Mouse (Mus musculus) CH12.LX (cell line): Measurements from ENCODE around the gene Tpx2. TPM values are rescaled to one million over a fixed set of nuclear protein-coding genes. Genes with fewer than 3 reads are reported as not detected.

ENCODE experiments used
- DNase-seq: peaks from one replicate; pipeline ENCODE4 v3.0.0-alpha.2; 2013; ENCODE audit errors: extremely low read depth
- H3K27ac ChIP-seq: 2 replicates; pipeline ENCODE4 v1.5.1; 2012; ENCODE audit warnings: low read depth, mild to moderate bottlenecking, control low read depth, moderate library complexity; ENCODE audit not compliant: insufficient read depth
- H3K27me3 ChIP-seq: replicated peaks from 2 replicates; pipeline ENCODE3; 2012; ENCODE audit warnings: inconsistent platforms
- H3K36me3 ChIP-seq, 2 experiments: replicated peaks in 1 of 2; 2 replicates each; pipeline versions ENCODE3 to v1.6.1; 2012; ENCODE audit warnings: inconsistent platforms in 1 of 2, low read length in 1 of 2, mild to moderate bottlenecking in 1 of 2, mixed read lengths in 1 of 2, moderate library complexity in 1 of 2; ENCODE audit not compliant: control insufficient read depth in 1 of 2, insufficient read depth in 1 of 2
- H3K4me1 ChIP-seq, 2 experiments: 2 replicates each; pipeline ENCODE4 v1.6.1; 2012; ENCODE audit warnings: inconsistent platforms in 1 of 2, moderate library complexity in 1 of 2; ENCODE audit not compliant: insufficient read depth in 2 of 2, control insufficient read depth in 1 of 2
- H3K4me2 ChIP-seq: 2 replicates; pipeline ENCODE4 v1.6.1; 2012; ENCODE audit warnings: low read depth, mild to moderate bottlenecking, control low read depth; ENCODE audit not compliant: poor library complexity, insufficient read depth, severe bottlenecking
- H3K4me3 ChIP-seq, 3 experiments: fragments of 150-350 bp in 1 of 3; sonication (generic) in 1 of 3; replicated peaks in 1 of 3; 2 replicates each; pipeline versions ENCODE3 to v1.5.1; 2011 to 2012; ENCODE audit warnings: low read depth in 2 of 3, low read length in 2 of 3, mild to moderate bottlenecking in 2 of 3, moderate library complexity in 2 of 3, control low read depth in 1 of 3, improper control_type of control experiment in 1 of 3, inconsistent platforms in 1 of 3, mixed read lengths in 1 of 3; ENCODE audit not compliant: poor library complexity in 1 of 3
- H3K79me2 ChIP-seq: replicated peaks from 2 replicates; pipeline ENCODE4 v1.6.1; 2012; ENCODE audit warnings: mild to moderate bottlenecking, moderate library complexity; ENCODE audit not compliant: control insufficient read depth, poor library complexity, insufficient read depth, severe bottlenecking; ENCODE audit errors: extremely low read depth
- H3K9ac ChIP-seq: 2 replicates; pipeline ENCODE4 v1.6.1; 2012; ENCODE audit warnings: low read depth, mild to moderate bottlenecking, control low read depth, moderate library complexity; ENCODE audit not compliant: insufficient read depth
- H3K9me3 ChIP-seq: replicated peaks from 2 replicates; pipeline ENCODE3; 2012; ENCODE audit warnings: low read length, inconsistent platforms, mixed read lengths
- BHLHE40 ChIP-seq: IDR thresholded peaks from 2 replicates; pipeline ENCODE4 v1.6.1; 2011; ENCODE audit warnings: mild to moderate bottlenecking, low read depth, low read length, improper control_type of control experiment
- CHD1 ChIP-seq: IDR thresholded peaks from 2 replicates; pipeline ENCODE4 v1.6.1; 2012; ENCODE audit warnings: low read depth, low read length, improper control_type of control experiment, inconsistent platforms
- E2F4 ChIP-seq: IDR thresholded peaks from 2 replicates; pipeline ENCODE4 v1.6.1; 2011; ENCODE audit warnings: low read depth, low read length, improper control_type of control experiment; ENCODE audit not compliant: insufficient replicate concordance
- ELF1 ChIP-seq: IDR thresholded peaks from 2 replicates; pipeline ENCODE4 v1.6.1; 2014; ENCODE audit warnings: low read depth, mild to moderate bottlenecking, inconsistent platforms, low read length, improper control_type of control experiment
- GABPA ChIP-seq: IDR thresholded peaks from 2 replicates; pipeline ENCODE4 v1.6.1; 2012; ENCODE audit warnings: low read depth, low read length, improper control_type of control experiment, inconsistent platforms; ENCODE audit not compliant: insufficient replicate concordance
- HCFC1 ChIP-seq: IDR thresholded peaks from 2 replicates; pipeline ENCODE4 v1.6.1; 2012; ENCODE audit warnings: low read depth, mild to moderate bottlenecking, inconsistent platforms, low read length, improper control_type of control experiment
- IRF4 ChIP-seq: IDR thresholded peaks from 2 replicates; pipeline ENCODE4 v1.6.1; 2014; ENCODE audit warnings: low read depth, mild to moderate bottlenecking, inconsistent platforms, low read length, improper control_type of control experiment
- JUND ChIP-seq: conservative IDR thresholded peaks from 2 replicates; pipeline ENCODE4 v1.6.1; 2011; ENCODE audit warnings: low read depth, low read length, improper control_type of control experiment
- MAX ChIP-seq: IDR thresholded peaks from 2 replicates; pipeline ENCODE4 v1.6.1; 2011; ENCODE audit warnings: low read length, improper control_type of control experiment
- MAZ ChIP-seq: IDR thresholded peaks from 2 replicates; pipeline ENCODE4 v1.6.1; 2012; ENCODE audit warnings: low read depth, mild to moderate bottlenecking, inconsistent platforms, low read length, improper control_type of control experiment, moderate library complexity
- MYC ChIP-seq: IDR thresholded peaks from 2 replicates; pipeline ENCODE4 v1.6.1; 2011; ENCODE audit warnings: low read depth, mild to moderate bottlenecking, improper control_type of control experiment, low read length
- NELFE ChIP-seq: IDR thresholded peaks from 2 replicates; pipeline ENCODE4 v1.6.1; 2011; ENCODE audit warnings: low read depth, low read length, improper control_type of control experiment
- RCOR1 ChIP-seq: conservative IDR thresholded peaks from 2 replicates; pipeline ENCODE4 v1.6.1; 2012; ENCODE audit warnings: low read depth, mild to moderate bottlenecking, inconsistent platforms, low read length, improper control_type of control experiment
- TBP ChIP-seq: conservative IDR thresholded peaks from 2 replicates; pipeline ENCODE4 v1.6.1; 2011; ENCODE audit warnings: low read depth, low read length, improper control_type of control experiment
- TCF12 ChIP-seq: IDR thresholded peaks from 2 replicates; pipeline ENCODE4 v1.6.1; 2014; ENCODE audit warnings: low read depth, mild to moderate bottlenecking, inconsistent platforms, low read length, improper control_type of control experiment
- UBTF ChIP-seq: IDR thresholded peaks from 2 replicates; pipeline ENCODE4 v1.6.1; 2012; ENCODE audit warnings: low read depth, mild to moderate bottlenecking, inconsistent platforms, low read length, improper control_type of control experiment, moderate library complexity
- USF1 ChIP-seq: IDR thresholded peaks from 2 replicates; pipeline ENCODE4 v1.6.1; 2014; ENCODE audit warnings: low read depth, mild to moderate bottlenecking, inconsistent platforms, low read length, improper control_type of control experiment
- ZKSCAN1 ChIP-seq: IDR thresholded peaks from 2 replicates; pipeline ENCODE4 v1.6.1; 2012; ENCODE audit warnings: low read depth, inconsistent platforms, low read length, improper control_type of control experiment, borderline replicate concordance
- ZMIZ1 ChIP-seq: IDR thresholded peaks from 2 replicates; pipeline ENCODE4 v1.6.1; 2012; ENCODE audit warnings: low read depth, mild to moderate bottlenecking, inconsistent platforms, low read length, improper control_type of control experiment
- ZNF384 ChIP-seq: IDR thresholded peaks from 2 replicates; pipeline ENCODE4 v1.6.1; 2012; ENCODE audit warnings: low read depth, low read length, improper control_type of control experiment, inconsistent platforms
- dilution Hi-C: fragments of 300-500 bp; cut with MboI; formaldehyde crosslinking; loops from 2 replicates; pipeline ENCODE4 v1.14.3; 2020; ENCODE audit warnings: low sequenced_read_pairs; ENCODE audit not compliant: extremely low pct_unique_long_range_greater_than_20kb, extremely low pct_ligation_motif_present
- in situ Hi-C: fragments of 300-500 bp; cut with MboI; formaldehyde crosslinking; loops from 3 replicates; pipeline ENCODE4 v1.14.3; 2019; ENCODE audit warnings: low sequenced_read_pairs, low pct_ligation_motif_present, low pct_unique_long_range_greater_than_20kb, mixed read lengths
- polyA plus RNA-seq: library from polyadenylated mRNA; unstranded; fragments of >175 nt; gene quantifications from 2 replicates; pipeline ENCODE4 v1.2.1, GENCODE M21; 2012; ENCODE audit warnings: low read depth; ENCODE audit not compliant: insufficient read length
- total RNA-seq, 2 experiments: library from RNA; depleted of rRNA; stranded (reverse); fragments of 300-350 nt in 1 of 2; fragments of >200 nt in 1 of 2; gene quantifications; 2 replicates each; pipeline ENCODE4 v1.2.3; 2012 to 2014

Tpx2 gene
- total and polyA plus RNA-seq, 3 experiments, result 66.1 to 127 (median 98.0) TPM

GRCm38 (mm10) chr2:152896926-152897325, 49.2 kb downstream of the Tpx2 start:
- no peaks in the 10 kb centered on the region for H3K27me3 ChIP-seq
- H3K36me3 ChIP-seq, result peaks cover 32 to 67% of the 10 kb centered on the region in 2 experiments
- H3K4me3 ChIP-seq, result no peak overlapping the region
- no peak overlapping the region for H3K4me2 ChIP-seq
- no peak overlapping the region for H3K9ac ChIP-seq
- TF ChIP-seq GABPA, result no peak
- no peak for TF ChIP-seq MAZ
- no peak for TF ChIP-seq MYC
- no peak for TF ChIP-seq MAX
- TF ChIP-seq CHD1, result no peak
- no peak for TF ChIP-seq E2F4
- no peak for TF ChIP-seq JUND
- TF ChIP-seq, all 38 proteins: peak for 0
- in situ Hi-C loops, result loop anchor here (5.0 kb wide), 1 partner anchor 35 kb away; no protein-coding TSS in a partner anchor
- no peaks in the 10 kb centered on the region for H3K9me3 ChIP-seq
- no peak overlapping the region for H3K27ac ChIP-seq
- dilution Hi-C loops, result no loop called here
- DNase-seq, result no peak
- H3K79me2 ChIP-seq, result no peaks in the 10 kb centered on the region
- peaks cover 0 to 5% of the 10 kb centered on the region in 2 experiments; a peak in 1 of 4 replicates for H3K4me1 ChIP-seq

GRCm38 (mm10) chr2:152899011-152899410, 51.2 kb downstream of the Tpx2 start:
- TF ChIP-seq MAZ (no peak), TCF12 (no peak), JUND (no peak), TBP (no peak), RCOR1 (no peak), ZMIZ1 (no peak), IRF4 (no peak)
- dilution Hi-C loops, result no loop called here
- H3K79me2 ChIP-seq, result no peaks in the 10 kb centered on the region
- no peaks in the 10 kb centered on the region for H3K9me3 ChIP-seq
- no peak overlapping the region for H3K4me3 ChIP-seq
- no peak for DNase-seq
- in situ Hi-C loops, result loop anchor here (5.0 kb wide), 1 partner anchor 37 kb away; no protein-coding TSS in a partner anchor
- H3K4me1 ChIP-seq, result peaks cover 5% of the 10 kb centered on the region in 2 experiments; a peak in 3 of 4 replicates
- no peak overlapping the region for H3K4me2 ChIP-seq
- H3K9ac ChIP-seq, result no peak overlapping the region
- H3K27ac ChIP-seq, result no peak overlapping the region
- no peaks in the 10 kb centered on the region for H3K27me3 ChIP-seq
- H3K36me3 ChIP-seq, result peaks cover 13 to 46% of the 10 kb centered on the region in 2 experiments

DNA sequence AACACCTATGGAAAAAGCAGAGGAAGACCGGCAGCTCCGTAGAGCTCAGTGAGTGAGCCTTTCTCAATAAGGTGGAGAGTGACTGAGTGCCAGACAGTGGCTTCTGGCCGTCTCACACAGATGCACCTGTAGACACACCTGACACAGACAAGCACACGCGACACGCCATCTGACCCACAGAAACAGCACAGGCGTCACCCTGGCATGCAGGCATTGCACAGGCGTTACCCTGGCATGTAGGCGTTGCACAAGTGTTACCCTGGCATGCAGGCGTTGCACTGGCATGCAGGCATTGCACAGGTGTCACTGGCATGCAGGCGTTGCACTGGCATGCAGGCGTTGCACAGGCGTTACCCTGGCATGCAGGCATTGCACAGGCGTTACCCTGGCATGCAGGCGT, 53.5 kb downstream of the Tpx2 start:
- Histone ChIP-seq H3K4me3 (peak overlapping the region in 1 of 3 experiments; percentile 31), H3K27ac (no peak overlapping the region), H3K9ac (no peak overlapping the region), H3K36me3 (peaks cover 0 to 24% of the 10 kb centered on the region in 2 experiments), H3K9me3 (no peaks in the 10 kb centered on the region), H3K27me3 (no peaks in the 10 kb centered on the region), H3K4me1 (peaks cover 18 to 28% of the 10 kb centered on the region in 2 experiments), H3K79me2 (no peaks in the 10 kb centered on the region), H3K4me2 (no peak overlapping the region)
- dilution Hi-C loops (no loop called here), in situ Hi-C loops (loop anchor here (25.0 kb wide), 1 partner anchor 686 kb away; no protein-coding TSS in a partner anchor)
- TF ChIP-seq UBTF, result no peak
- TF ChIP-seq GABPA, result no peak
- TF ChIP-seq ZNF384, result no peak
- TF ChIP-seq IRF4, result no peak
- no peak for TF ChIP-seq NELFE
- no peak for TF ChIP-seq MYC
- TF ChIP-seq BHLHE40, result no peak
- no peak for TF ChIP-seq USF1
- no peak for TF ChIP-seq RCOR1
- no peak for TF ChIP-seq ELF1
- no peak for TF ChIP-seq ZKSCAN1
- TF ChIP-seq HCFC1, result no peak
- no peak for DNase-seq
